Mouse (Mus musculus) C2C12 (cell line): ENCODE measurements at regions not wholly inside any gene's neighbourhood (a gene's known extent, or its start where the extent isn't known, plus 50 kb on each side); places are given as distances from the start of the nearest gene placed in this dataset.
A peak's percentile ranks its signal among the peaks of the same experiment; 100 is the strongest.

Experiments
- H3K27me3 ChIP-seq: one replicate; pipeline ENCODE4 v1.6.1; 2011; ENCODE audit not compliant: control insufficient read depth, insufficient read depth, insufficient read length
- H3K36me3 ChIP-seq: one replicate; pipeline ENCODE4 v1.6.1; 2011; ENCODE audit not compliant: control insufficient read depth, insufficient read depth
- H3K4me3 ChIP-seq: one replicate; pipeline ENCODE4 v1.5.1; 2011; ENCODE audit warnings: mild to moderate bottlenecking, control low read depth; ENCODE audit not compliant: poor library complexity, insufficient read depth, severe bottlenecking
- H3K79me2 ChIP-seq: one replicate; pipeline ENCODE4 v1.6.1; 2011; ENCODE audit not compliant: control insufficient read depth, insufficient read depth
- H3K79me3 ChIP-seq: one replicate; pipeline ENCODE4 v1.6.1; 2011; ENCODE audit warnings: low read depth, control low read depth
- H3ac ChIP-seq: one replicate; pipeline ENCODE3; 2011; ENCODE audit warnings: low read depth; ENCODE audit not compliant: control insufficient read depth, insufficient read length
- CEBPB ChIP-seq: IDR thresholded peaks from one replicate; pipeline ENCODE4 v1.6.1; 2011; ENCODE audit warnings: low read depth, mild to moderate bottlenecking, control low read depth, moderate library complexity
- CTCF ChIP-seq: IDR thresholded peaks from one replicate; pipeline ENCODE4 v1.5.1; 2011; ENCODE audit not compliant: control insufficient read depth, insufficient read depth, insufficient read length
- FOSL1 ChIP-seq: IDR thresholded peaks from one replicate; pipeline ENCODE4 v1.8.0; 2011; ENCODE audit warnings: mild to moderate bottlenecking, low read length; ENCODE audit not compliant: poor library complexity, insufficient read depth, severe bottlenecking
- MAX ChIP-seq: IDR thresholded peaks from one replicate; pipeline ENCODE4 v1.6.1; 2011; ENCODE audit warnings: mild to moderate bottlenecking, control low read depth
- MYOD1 ChIP-seq: IDR thresholded peaks from one replicate; pipeline ENCODE4 v1.6.1; 2011; ENCODE audit warnings: low read depth; ENCODE audit not compliant: control insufficient read depth, insufficient read length
- MYOG ChIP-seq: IDR thresholded peaks from one replicate; pipeline ENCODE4 v1.6.1; 2011; ENCODE audit not compliant: control insufficient read depth, insufficient read length; ENCODE audit errors: extremely low read depth
- USF1 ChIP-seq: IDR thresholded peaks from one replicate; pipeline ENCODE4 v1.6.1; 2011; ENCODE audit warnings: low read depth, mild to moderate bottlenecking, control low read depth, moderate library complexity

DNA sequence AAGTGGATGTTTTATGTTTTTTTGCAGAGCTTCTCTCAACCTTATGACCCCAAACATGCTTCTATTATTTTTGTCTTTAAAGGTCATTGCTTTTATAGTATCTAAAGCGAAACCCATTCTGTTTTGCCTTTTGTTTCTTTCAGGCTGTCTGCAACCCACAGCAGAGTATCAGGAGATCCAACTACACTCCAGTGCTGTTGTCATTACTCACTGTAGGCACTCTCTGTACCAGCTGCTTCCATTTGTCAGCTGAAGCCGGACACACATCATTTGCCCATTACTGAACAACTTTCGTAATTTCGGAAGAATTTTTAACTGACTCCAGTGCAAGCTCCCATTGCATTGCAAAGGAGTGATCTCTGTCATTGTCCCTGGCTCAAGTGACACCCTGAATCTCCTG, 1222.1 kb downstream of the Diaph3 start:
- Histone ChIP-seq H3ac (no peak overlapping the region), H3K79me2 (no peaks in the 10 kb centered on the region), H3K4me3 (no peak overlapping the region), H3K36me3 (no peaks in the 10 kb centered on the region), H3K27me3 (no peaks in the 10 kb centered on the region), H3K79me3 (no peaks in the 10 kb centered on the region)
- TF ChIP-seq CEBPB (no peak), MYOD1 (peak; percentile 87), MYOG (no peak)

- no peaks in the 10 kb centered on the region for H3K27me3 ChIP-seq
- no peaks in the 10 kb centered on the region for H3K79me2 ChIP-seq
- H3K4me3 ChIP-seq = no peak overlapping the region
- TF ChIP-seq USF1 = no peak
- no peak for TF ChIP-seq MAX
- no peak for TF ChIP-seq FOSL1
- TF ChIP-seq CTCF = no peak
- TF ChIP-seq MYOG = no peak
- TF ChIP-seq CEBPB = no peak
- TF ChIP-seq MYOD1 = no peak
- H3K36me3 ChIP-seq = no peaks in the 10 kb centered on the region
- H3K79me3 ChIP-seq = no peaks in the 10 kb centered on the region
- no peak overlapping the region for H3ac ChIP-seq
These were observed 1225.3 kb downstream of the Diaph3 start for GRCm38 (mm10) chr14:85915761-85916160.

- Histone ChIP-seq H3ac (no peak overlapping the region), H3K79me2 (no peaks in the 10 kb centered on the region), H3K79me3 (no peaks in the 10 kb centered on the region), H3K27me3 (no peaks in the 10 kb centered on the region), H3K36me3 (no peaks in the 10 kb centered on the region), H3K4me3 (no peak overlapping the region)
- no peak for TF ChIP-seq FOSL1
- no peak for TF ChIP-seq USF1
- TF ChIP-seq MYOG = no peak
- TF ChIP-seq CEBPB = no peak
- TF ChIP-seq MAX = no peak
- TF ChIP-seq MYOD1 = no peak
- no peak for TF ChIP-seq CTCF
These were observed 1243.1 kb downstream of the Diaph3 start for GRCm38 (mm10) chr14:85897890-85898289.

- Histone ChIP-seq H3K27me3 (no peaks in the 10 kb centered on the region), H3K4me3 (no peak overlapping the region), H3ac (no peak overlapping the region), H3K79me3 (no peaks in the 10 kb centered on the region), H3K79me2 (no peaks in the 10 kb centered on the region), H3K36me3 (no peaks in the 10 kb centered on the region)
- no peak for TF ChIP-seq MYOG
- no peak for TF ChIP-seq MAX
- TF ChIP-seq MYOD1 = no peak
- TF ChIP-seq CTCF = no peak
- TF ChIP-seq USF1 = no peak
- no peak for TF ChIP-seq FOSL1
- TF ChIP-seq CEBPB = no peak
These were observed 1279.6 kb downstream of the Diaph3 start for GRCm38 (mm10) chr14:85861371-85861951.

GRCm38 (mm10) chr14:85849490-85849889, 1291.5 kb downstream of the Diaph3 start:
- Histone ChIP-seq H3K79me3 (no peaks in the 10 kb centered on the region), H3ac (no peak overlapping the region), H3K79me2 (no peaks in the 10 kb centered on the region), H3K27me3 (no peaks in the 10 kb centered on the region), H3K4me3 (no peak overlapping the region), H3K36me3 (no peaks in the 10 kb centered on the region)
- TF ChIP-seq CTCF (no peak), MYOG (no peak), MYOD1 (no peak), MAX (no peak), USF1 (no peak), CEBPB (no peak), FOSL1 (no peak)

GRCm38 (mm10) chr14:85835494-85835893, 1305.5 kb downstream of the Diaph3 start:
- Histone ChIP-seq H3K4me3 (no peak overlapping the region), H3ac (no peak overlapping the region), H3K27me3 (no peaks in the 10 kb centered on the region), H3K36me3 (no peaks in the 10 kb centered on the region), H3K79me2 (no peaks in the 10 kb centered on the region), H3K79me3 (no peaks in the 10 kb centered on the region)
- no peak for TF ChIP-seq MYOG
- TF ChIP-seq MYOD1 = no peak
- no peak for TF ChIP-seq CTCF
- no peak for TF ChIP-seq USF1
- no peak for TF ChIP-seq FOSL1
- TF ChIP-seq MAX = no peak
- no peak for TF ChIP-seq CEBPB

DNA sequence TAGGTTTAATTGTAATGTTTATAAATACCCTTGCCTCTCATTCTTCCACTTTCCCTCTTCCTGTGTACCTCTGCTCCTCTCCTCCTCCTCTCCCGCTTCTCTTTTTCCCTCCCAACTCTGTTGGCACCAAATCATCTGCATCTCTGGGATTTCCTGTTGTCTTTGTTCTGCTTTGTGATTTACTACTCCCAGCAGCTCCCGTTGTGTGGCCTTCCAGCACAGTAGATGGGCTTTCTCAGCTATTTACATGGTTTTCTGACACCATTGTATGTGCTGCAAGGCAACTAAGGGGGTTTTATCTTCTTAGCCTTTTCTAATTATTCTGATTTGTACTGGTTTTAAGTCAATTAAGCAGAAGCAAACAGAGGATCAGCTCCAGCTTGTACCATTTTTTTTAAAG, 1326.1 kb downstream of the Diaph3 start:
- no peaks in the 10 kb centered on the region for H3K27me3 ChIP-seq
- no peak overlapping the region for H3K4me3 ChIP-seq
- no peak for TF ChIP-seq FOSL1
- H3K79me2 ChIP-seq = no peaks in the 10 kb centered on the region
- H3K79me3 ChIP-seq = no peaks in the 10 kb centered on the region
- H3K36me3 ChIP-seq = no peaks in the 10 kb centered on the region
- no peak overlapping the region for H3ac ChIP-seq
